Mouse (Mus musculus) adipocyte (in vitro differentiated cells): ENCODE data around the gene Napepld.
"Not testable (repeated sequence)": the region's sequence is repeated elsewhere in the genome, so short reads cannot be mapped to it uniquely, and the experiment has no call there.

ENCODE experiments used
- DNase-seq: peaks from one replicate; pipeline ENCODE4 v3.0.0-alpha.2; 2016; ENCODE audit warnings: low spot score

Gene Napepld

DNA sequence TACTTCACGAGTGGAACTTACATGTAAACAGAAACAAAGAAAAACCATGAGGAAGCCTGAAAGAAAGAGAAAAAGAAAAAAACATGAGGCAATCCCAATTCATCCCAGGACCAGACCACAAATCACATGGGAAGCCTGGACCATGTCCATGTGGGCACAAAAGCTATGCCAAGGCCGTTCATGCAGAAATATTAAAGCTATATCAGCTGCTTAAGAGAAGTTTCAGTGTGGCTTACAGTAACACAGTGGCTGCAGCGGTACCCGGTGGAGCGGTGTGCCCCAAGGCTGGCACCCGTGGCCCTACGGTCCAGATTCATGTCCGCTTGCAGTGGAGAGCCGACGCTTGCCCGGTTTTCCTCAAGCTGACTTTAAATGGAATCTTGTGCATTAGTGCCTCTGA, 38.1 kb downstream of the Napepld start:
- peak; percentile 88 for DNase-seq

- no peak for DNase-seq
These were observed 40.3 kb downstream of the Napepld start for GRCm38 (mm10) chr5:21660850-21661249.

- DNase-seq, result peak; percentile 89
These were observed 42.4 kb downstream of the Napepld start for GRCm38 (mm10) chr5:21658623-21659395.

DNA sequence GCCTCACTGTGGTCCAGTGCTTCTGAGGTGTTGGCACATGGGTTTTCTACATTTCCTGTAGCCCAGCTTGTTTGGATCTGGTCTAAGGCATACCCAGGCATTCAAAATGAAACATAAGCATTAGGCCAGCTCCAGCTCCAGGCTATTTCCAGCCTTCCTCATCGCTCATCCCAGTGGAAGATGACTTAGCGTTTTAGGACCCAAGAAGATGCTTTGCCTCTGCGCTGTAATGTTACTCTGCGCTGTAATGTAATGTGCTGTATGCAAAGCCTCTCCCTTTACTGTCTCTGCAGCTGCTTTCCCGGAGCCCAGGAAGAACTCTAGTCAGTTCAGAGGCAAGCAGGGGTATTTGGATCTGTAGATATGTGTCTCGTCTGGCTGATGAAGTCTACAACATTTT, 43.2 kb downstream of the Napepld start:
- no peak for DNase-seq

- no peak for DNase-seq
These were observed 44.3 kb downstream of the Napepld start for GRCm38 (mm10) chr5:21656912-21657311.

DNA sequence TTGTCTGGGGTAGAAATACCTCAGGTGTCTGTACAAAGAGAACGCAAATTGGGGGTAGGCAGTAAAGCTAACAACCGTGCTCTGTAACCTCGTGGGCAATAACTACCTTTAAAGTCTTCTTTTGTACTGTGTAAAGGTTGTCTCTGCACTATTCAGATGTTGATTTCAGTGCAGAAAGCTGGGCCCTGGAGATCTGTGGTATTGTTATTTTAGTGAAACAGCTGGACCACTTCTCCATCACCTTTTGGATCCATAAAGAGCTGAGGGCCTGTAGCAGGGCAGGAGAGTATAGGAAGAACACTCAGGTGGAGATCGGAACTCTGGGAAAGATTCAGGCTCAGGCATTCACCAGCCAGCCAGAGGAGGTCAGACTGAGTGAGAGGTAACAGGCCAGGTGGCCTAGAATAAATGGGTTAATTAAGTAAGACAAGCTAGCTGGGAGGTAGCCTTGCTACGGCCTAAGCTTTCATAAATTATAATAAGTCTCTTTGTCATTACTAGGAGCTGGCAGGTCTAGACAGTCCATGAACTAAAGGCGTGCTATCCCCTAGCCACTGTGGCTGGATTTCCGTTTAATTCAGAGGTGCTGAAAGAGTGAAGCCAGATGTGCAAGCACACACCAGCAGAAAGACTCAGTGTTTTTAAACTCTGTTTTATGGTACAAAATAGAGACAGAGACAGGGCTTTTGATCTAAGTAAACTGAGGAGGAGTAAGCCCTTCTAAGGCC, 49.1 kb downstream of the Napepld start:
- no peak for DNase-seq

DNA sequence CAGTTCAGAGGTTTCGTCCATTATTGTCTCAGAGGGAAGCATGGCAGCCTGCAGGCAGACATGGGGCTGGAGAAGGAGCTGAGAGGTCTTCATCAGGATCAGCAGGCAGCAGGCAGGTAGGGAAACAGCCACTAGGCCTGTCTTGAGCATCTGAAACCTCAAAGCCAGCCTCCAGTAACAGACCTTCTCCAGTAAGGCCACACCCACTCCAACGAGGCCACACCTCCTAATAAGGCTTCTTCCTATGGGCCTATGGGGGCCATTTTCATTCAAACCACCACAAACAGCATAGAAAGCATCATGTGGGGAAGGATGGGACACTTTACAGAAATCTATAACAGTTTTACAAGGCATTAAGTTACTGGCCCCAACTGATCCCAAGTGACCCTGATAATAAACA, 50.5 kb downstream of the Napepld start:
- DNase-seq, result no peak

GRCm38 (mm10) chr5:21646133-21646491, 55.1 kb downstream of the Napepld start:
- no peak for DNase-seq

- peak; percentile 90 for DNase-seq
These were observed 55.6 kb downstream of the Napepld start, which contains the start of the genes Fbxl13 and Armc10 for GRCm38 (mm10) chr5:21645439-21646132. Gene Fbxl13 (minus strand): TSS chr5:21645634. Gene Armc10 (plus strand): TSS chr5:21645813.

- no peak for DNase-seq
These were observed 56.2 kb downstream of the Napepld start for GRCm38 (mm10) chr5:21644891-21645438.

DNA sequence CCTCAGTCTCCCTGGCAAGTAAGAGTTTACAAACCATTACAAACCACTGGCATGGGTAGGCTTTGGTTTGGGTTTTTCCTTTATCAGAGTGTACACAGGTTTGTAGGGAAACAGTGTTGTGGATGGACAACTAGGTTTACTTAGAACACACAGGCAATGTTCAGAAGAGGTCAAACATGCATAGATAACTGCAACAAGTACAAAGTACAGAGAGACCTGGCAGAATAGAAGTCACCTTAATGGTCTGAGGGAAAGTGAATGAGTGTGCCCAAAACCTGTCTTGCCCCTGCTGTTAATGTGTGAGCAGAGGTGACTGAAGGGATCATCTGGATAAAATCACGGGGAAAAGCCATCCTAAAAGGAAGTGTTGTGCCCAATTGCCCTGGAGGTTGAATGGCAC, 57.6 kb downstream of the Napepld start:
- no peak for DNase-seq

GRCm38 (mm10) chr5:21640961-21641360, 60.2 kb downstream of the Napepld start:
- DNase-seq, result peak; percentile 50

GRCm38 (mm10) chr5:21625916-21626315, 75.3 kb downstream of the Napepld start:
- no peak for DNase-seq

- DNase-seq, result no peak
These were observed 84.7 kb downstream of the Napepld start for GRCm38 (mm10) chr5:21616450-21617009.

DNA sequence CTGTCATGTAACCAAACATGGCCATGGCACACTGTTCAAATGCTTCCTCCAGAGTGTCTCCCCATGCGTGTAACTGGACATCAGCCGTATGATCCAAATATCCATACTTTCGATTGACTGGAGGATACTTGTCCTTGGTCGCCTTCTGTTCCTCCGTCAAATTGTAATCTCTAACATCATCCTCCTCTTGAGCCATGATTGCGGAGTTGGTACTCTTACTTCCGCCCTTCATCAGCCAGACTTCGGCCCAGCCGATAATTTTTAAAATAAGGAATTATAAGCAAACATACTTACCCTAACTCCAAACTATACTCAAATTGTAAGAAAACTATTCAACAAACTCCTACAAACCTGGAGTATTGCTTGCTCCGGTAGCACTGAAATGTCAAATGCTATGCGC, 86.9 kb downstream of the Napepld start:
- not testable (repeated sequence) for DNase-seq
